Mouse (Mus musculus) right cerebral cortex, adult 18-20 months (tissue): ENCODE measurements at regions not wholly inside any gene's neighbourhood (a gene's known extent, or its start where the extent isn't known, plus 50 kb on each side); places are given as distances from the start of the nearest gene placed in this dataset.

Experiments
- DNase-seq: peaks from one replicate; pipeline ENCODE4 v3.0.0; 2022; ENCODE audit warnings: mixed read lengths

DNA sequence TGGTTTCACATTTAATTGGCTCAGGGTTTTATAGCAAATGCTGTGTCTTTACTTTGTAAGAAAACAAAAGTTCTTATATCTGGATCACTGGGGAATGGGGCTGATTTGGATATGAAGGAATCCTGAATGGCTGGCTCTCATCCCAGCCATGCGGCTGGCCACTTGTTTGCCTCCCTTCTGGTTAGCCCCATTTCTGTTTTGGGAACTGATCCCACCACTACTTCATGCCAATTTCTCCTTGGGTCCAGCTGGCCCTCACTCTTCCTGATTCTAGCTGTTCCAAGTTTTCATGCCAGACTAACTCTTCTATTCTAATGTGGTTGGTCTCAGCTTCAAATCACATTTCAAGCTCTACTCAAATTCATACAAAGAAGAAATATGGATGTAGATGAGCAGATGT is 5319.6 kb downstream of the 9330182O14Rik start:
- DNase-seq: peak; percentile 63

DNA sequence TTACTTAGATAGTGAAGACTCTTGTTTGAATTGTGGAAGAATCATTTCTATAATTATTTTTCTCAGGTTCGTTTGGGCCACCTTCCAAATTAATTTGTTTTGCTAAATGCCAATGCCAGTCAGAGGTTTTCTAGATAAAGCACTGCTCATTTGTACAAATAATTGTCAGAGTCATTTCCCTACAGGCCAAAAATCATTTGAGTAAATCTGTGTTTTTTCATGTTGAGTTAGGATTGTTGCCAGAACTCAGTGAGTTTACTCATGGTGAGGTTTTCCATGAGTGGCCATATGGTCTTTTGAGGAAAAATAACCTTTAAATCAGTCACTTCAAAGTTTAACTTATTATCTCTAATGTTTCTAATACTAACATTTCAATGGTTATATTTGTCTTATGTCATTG is 5336.3 kb downstream of the 9330182O14Rik start:
- no peak for DNase-seq

DNA sequence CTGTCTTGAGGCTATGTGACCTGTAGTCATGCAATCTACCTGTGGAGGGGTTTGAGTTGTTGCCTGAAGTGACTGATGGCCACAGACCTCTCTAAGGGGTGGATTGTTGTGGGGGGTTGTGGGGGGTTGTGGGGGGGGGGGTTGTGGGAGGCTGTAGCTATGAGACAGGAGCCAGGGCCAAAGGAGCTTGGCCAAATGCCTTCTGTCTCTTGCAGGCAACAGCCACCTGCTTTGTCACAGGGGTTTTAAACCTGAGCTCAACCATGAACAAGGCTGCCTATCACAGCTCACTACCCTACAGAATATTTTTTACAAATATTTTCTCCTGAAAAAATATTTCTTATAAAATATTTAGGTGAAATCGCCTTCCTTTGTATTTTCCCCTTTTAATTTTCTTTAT is 5339.0 kb downstream of the 9330182O14Rik start:
- no peak for DNase-seq

DNA sequence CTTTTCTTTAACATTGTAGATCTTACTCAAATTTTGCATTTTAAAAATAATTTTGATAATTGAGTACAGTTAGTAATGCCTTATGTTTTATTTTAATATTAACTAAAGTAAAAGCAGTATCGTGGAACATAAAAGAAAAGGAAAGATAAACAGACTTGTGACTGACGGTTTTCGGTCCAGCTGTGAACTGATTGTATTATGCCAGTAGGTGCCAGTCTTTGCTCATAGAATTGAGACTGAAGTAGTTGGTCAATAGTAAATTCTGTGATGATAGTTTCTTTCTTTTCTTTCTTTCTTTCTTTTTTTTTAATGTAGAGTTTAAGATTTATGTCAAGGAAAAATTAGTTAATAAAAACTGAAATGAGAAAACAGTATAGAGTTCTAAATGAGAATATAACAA is 5376.1 kb downstream of the 9330182O14Rik start:
- DNase-seq: no peak
